Mouse (Mus musculus) brown adipose tissue, adult 24 weeks (tissue): ENCODE data around the gene Ccdc182. TPM values are rescaled to one million over a fixed set of nuclear protein-coding genes. Genes with fewer than 3 reads are reported as not detected.

Experiments used
- H3K27ac ChIP-seq: fragments of 200-500 bp; replicated peaks from 2 replicates; pipeline ENCODE4 v1.5.1; 2012; ENCODE audit warnings: low read depth, mild to moderate bottlenecking, low read length
- H3K4me1 ChIP-seq: fragments of 200-500 bp; 2 replicates; pipeline ENCODE4 v1.6.1; 2012; ENCODE audit warnings: low read length, mixed read lengths; ENCODE audit not compliant: control insufficient read depth, insufficient read depth, insufficient read length
- H3K4me3 ChIP-seq: fragments of 200-500 bp; 2 replicates; pipeline ENCODE4 v1.5.1; 2012; ENCODE audit warnings: low read depth, mild to moderate bottlenecking, low read length, moderate library complexity; ENCODE audit not compliant: insufficient read depth
- polyA plus RNA-seq: library from polyadenylated mRNA; stranded (reverse); fragments of >200 nt; gene quantifications from 2 replicates; pipeline ENCODE4 v1.2.4, GENCODE M21; 2012; ENCODE audit not compliant: missing spikeins, insufficient read depth, insufficient read length

Gene Ccdc182
- polyA plus RNA-seq, 1 experiment = not detected

DNA sequence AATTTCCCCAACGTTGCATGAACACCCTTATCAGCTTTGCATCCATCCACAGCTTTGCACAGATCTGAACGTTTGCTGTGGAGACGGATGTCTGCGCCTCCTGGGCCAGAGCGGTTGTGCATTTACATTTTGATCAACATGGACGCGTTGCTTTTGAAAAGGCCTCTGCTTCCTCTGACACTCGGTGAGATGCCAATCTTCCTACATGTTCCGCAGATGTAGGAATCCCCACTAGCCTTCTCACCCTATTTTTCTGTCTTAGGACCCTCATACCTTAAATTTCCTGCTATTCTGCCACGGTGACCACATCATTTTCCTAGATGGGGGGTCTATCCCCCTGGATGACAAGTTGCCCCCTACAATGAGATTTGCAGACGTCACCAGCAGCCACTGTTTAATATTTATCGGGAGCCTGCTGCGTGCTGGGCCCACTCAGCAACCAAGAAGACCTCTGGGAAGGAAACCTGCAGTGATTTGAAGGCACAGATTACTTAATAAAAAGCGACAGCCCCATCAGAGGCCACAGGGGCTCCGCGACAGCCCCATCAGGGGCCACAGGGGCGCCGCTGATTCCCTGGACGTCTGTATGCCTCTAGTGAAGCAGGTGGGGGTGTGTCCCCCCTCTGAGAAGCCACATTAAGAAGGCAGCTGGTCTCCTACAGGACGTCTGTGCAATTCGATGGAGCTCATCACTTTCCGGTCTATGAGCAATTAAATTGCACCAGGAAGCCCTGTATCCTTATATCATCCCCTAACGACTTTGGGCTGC lies 19.6 kb upstream of the Ccdc182 start:
- no peak overlapping the region for H3K27ac ChIP-seq
- H3K4me3 ChIP-seq = no peak overlapping the region
- H3K4me1 ChIP-seq = no peaks in the 10 kb centered on the region

DNA sequence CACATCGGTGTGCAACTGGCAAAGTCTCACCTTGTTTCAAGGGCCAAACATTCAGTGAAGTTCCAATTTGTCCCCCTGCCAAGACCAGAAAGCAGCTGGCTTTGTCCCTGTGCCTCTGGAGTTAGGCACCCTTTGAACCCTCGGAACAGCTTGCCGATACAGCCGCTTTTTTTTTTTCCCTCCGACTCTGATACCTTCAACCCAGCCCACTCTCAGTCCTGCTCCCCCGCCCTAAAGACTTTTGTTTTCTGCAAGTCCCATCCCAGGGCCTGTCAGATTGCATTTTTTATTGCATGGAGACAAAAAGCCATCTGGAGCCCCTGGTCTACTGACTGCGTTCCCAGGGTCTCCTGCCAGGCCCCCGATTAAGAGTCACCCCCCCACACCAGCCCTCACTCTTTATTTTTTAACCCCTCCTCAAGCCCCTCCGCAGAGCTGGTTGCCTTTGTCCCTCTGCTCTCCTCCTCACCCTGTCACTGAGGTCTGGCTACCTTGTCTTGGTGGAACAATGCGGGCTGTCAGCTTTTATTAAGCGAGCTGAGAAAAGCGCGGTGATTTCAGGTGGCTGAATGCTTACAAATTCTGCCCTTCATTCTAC lies 18.9 kb upstream of the Ccdc182 start:
- Histone ChIP-seq H3K4me1 (no peaks in the 10 kb centered on the region), H3K4me3 (no peak overlapping the region), H3K27ac (no peak overlapping the region)

DNA sequence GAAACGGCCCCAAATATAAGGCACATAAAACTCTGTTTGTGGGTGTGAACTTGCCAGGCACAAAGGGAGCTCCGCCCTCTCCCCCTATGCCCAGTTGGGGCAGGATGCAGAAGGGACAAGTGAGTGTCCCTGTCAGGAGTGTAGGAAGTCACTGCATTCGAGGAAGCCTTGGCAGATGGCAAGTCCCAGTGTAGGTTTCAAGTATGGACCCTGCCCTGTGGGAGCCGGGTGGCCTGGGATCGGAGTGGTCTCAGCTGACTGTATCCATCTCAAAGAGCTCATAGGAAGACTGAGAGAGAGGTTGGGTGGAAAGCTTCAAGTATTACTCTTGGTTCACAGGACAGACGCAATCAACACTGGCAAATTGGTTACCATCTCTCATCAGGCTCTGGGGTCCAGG lies 17.9 kb upstream of the Ccdc182 start:
- no peaks in the 10 kb centered on the region for H3K4me1 ChIP-seq
- H3K4me3 ChIP-seq = no peak overlapping the region
- no peak overlapping the region for H3K27ac ChIP-seq

DNA sequence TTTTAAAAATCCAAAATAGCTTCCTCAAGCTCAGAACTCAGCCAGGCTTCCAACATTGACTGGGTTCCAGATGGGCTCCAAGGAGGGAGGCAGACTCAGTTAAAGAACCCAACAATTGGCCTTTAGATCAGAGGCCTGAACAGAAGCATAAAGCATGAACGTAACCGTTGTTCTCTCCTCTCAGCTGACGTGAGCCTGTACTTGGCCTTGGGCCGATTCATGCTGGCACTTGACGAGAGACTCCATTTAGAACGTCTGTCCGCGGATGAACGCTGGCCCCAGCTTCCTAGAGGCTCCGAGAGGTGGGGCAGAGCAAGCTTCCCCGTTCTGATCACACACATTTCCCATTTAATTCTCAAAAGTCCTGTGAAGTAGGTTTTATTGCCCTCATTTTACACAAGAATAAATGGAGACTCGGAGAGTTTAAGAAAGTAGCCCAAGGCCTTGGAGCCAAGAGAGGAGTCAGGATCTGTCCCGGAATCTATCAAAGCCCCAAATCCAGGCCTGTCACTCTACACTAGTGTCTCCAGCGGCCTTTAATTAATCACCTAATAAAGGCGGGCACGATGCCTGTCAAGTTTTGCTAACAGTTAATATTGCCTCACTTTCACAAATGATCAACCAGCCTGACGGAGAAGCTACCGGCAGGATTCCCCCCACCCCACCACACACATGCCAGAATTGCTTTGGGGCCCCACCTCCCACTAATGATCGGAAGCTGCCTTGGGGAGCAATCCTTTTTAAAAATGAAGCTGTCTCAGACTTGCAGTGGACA lies 17.1 kb upstream of the Ccdc182 start:
- no peak overlapping the region for H3K4me3 ChIP-seq
- H3K27ac ChIP-seq = no peak overlapping the region
- H3K4me1 ChIP-seq = no peaks in the 10 kb centered on the region

DNA sequence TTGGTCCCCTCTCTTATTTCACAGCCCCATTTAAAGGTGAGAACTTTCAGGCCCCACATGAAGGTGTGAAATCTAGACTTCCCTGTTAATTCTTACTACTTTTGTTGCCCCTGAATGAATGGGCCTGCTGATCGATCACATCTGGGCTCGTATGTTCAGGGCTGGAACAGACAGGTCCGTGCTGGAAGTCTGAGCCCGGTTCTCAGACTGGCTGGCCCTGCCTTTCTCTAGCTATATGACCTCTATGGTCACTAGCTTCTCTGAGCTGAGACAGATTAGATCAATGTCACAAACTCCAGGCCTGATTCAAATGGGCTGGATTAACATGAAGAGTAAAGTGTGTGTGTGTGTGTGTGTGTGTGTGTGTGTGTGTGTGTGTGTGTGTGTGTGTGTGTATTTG lies 14.9 kb upstream of the Ccdc182 start:
- Histone ChIP-seq H3K27ac (no peak overlapping the region), H3K4me3 (no peak overlapping the region)

DNA sequence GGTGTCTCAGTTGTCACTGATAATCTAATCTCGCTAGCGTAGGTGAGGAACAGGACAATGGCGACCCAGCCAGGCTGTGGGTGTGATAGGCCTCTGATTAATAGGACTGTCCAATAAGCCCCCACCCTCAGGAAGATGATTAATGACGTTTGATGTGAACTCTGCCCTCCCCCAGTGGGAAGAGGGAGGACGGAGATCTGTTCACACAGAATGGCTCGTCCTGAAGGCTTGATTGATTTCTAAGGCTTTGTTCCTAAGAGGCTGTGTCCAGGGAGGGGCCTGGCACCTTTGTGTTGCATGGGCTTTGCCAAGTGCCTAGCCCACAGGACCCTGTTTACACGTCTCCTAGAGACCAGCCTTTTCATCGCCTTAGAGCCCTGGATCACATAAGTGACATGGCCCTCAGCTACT lies 13.4 kb upstream of the Ccdc182 start:
- H3K27ac ChIP-seq = no peak overlapping the region
- no peaks in the 10 kb centered on the region for H3K4me1 ChIP-seq
- H3K4me3 ChIP-seq = no peak overlapping the region

More for the DNA sequence above, 14.9 kb upstream of the Ccdc182 start:
- H3K4me1 ChIP-seq = no peaks in the 10 kb centered on the region

DNA sequence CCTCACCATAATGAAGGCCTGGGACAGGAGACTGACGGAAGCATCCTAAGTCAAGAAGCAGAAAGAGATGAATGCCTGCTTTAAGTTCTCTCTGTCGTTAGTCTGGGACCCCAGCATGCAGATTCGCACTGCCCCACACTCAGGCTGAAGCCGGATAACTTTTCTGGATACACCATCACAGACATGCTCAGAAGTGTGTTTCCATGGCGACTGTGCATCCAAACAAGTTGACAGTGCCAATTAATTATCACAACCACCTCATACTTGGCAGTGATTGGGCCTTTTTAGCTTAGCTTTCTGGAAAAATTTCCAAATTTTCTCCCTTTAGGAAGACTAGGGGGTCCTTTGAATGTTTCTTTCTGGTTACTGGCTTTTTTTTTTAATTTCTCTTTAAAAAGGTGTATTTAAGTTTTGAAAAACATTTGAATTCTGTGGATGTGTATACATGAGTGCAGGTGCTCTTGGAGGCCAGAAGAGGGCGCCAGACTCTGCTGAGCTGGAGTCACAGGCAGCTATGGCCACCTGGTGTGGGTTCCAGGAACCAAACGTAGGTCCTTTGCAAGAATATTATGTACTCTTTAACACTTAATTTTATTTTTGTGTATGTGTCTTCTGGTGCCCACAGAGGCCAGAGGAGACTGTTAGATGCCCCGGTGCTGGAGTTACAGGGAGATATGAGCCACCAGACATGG lies 12.3 kb upstream of the Ccdc182 start:
- H3K27ac ChIP-seq = no peak overlapping the region
- H3K4me3 ChIP-seq = no peak overlapping the region
- H3K4me1 ChIP-seq = no peaks in the 10 kb centered on the region

DNA sequence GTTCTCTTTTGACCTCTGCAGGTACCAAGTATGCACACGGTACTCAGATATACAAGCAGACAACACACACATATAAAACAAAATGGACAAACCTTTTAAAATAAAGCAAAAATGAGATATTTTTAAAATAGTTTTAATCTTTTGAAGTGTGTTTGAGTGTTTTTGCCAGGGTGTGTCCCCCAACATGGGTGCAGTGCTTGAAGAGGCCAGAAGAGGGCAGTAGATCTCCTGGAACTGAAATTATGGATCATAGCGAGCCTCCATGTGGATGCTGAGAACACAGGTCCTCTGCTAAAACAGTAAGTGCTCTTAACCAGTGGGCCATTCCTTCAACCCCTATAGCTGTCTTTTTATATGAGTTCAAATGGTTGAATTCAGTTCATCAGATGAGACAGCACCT lies 11.3 kb upstream of the Ccdc182 start:
- no peaks in the 10 kb centered on the region for H3K4me1 ChIP-seq
- H3K4me3 ChIP-seq = no peak overlapping the region
- no peak overlapping the region for H3K27ac ChIP-seq

DNA sequence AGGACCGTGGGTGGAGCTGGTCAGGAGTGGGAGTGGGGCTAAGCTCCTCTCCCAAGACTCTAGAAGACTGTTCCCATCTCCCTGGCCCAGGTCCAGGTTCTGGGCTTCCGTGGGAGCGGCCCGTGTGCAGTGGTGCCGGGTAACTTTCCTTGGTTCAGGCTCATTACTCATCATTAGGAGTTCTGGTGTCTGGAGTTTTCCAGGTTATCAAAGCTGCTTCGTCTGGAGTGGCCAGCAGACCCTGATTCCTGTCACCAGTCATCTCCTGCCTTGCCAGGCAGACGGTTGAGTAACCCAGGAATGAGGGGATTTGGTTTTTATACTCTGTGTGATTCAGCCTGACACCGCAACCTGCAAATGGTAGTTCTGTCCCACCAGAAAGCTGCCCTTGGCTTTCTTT lies 7.8 kb upstream of the Ccdc182 start:
- Histone ChIP-seq H3K4me1 (no peaks in the 10 kb centered on the region), H3K27ac (no peak overlapping the region), H3K4me3 (no peak overlapping the region)

DNA sequence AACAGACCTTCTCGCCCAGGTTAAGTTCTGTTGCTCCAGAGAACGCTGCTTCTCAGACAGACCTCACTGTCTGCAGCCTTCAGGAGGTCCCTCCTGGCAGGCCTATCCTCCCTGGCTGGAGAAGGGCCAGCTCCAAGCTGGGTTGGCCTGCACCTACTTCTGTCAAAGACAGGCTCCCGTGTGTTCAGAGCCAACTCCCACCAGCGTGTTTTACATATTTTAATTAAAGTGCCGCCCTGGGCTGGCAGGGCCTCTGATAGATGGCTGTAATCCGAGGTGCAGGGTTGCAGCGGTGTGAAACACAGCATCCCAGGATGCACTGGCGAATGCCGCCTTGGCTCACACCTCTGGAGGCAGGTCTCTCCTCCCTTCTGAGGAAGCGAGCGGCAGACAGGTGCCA lies 5.5 kb upstream of the Ccdc182 start:
- no peaks in the 10 kb centered on the region for H3K4me1 ChIP-seq

DNA sequence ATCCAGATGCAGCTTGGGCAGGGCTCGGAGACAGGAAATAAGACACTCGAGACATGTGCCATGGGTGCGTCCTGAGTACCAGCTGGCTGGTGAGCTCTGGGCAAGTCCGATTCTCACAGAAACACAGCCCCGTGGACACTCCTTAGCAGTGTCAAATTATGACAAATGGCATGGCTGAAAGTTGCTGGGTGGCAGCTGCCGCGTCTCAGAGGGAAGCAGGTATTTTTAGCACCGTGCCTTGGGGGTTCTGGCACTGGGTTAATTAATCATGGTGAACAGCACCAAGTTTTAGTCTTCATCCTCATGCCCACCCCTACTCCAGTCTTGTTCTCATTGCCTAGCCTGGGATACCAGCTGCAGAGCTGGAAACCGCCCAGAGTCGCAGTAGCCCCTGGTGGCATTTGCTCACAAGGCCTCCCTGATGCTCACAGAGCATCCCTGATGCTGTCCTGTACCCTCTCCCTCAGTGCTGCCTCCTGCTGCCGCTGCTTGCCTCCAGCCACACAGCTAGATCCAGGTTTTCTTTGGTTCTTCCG lies 5.0 kb upstream of the Ccdc182 start:
- no peaks in the 10 kb centered on the region for H3K4me1 ChIP-seq
- no peak overlapping the region for H3K27ac ChIP-seq
- no peak overlapping the region for H3K4me3 ChIP-seq

More for the DNA sequence above, 5.5 kb upstream of the Ccdc182 start:
- Histone ChIP-seq H3K27ac (no peak overlapping the region), H3K4me3 (no peak overlapping the region)

DNA sequence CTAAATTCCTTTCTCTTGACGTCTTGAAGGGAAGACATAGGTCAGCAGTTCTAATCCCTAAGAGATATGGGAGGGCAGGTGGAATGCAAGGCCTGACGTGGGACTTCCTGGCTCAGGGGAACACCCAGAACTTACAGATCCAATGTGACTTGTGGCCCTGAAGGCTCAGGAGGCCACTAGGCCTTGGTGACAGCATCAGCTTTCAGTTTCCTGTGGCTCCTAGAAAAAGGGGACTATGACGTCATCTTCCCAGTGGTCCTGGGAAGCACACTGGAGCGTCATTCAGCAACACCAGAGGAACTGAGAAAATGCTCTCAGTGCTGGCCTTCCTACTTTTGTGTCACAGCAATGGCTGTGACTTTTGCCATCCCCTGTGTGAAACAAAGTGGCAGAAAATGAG lies 2.6 kb upstream of the Ccdc182 start:
- no peak overlapping the region for H3K27ac ChIP-seq
- H3K4me3 ChIP-seq = no peak overlapping the region
- H3K4me1 ChIP-seq = no peaks in the 10 kb centered on the region

DNA sequence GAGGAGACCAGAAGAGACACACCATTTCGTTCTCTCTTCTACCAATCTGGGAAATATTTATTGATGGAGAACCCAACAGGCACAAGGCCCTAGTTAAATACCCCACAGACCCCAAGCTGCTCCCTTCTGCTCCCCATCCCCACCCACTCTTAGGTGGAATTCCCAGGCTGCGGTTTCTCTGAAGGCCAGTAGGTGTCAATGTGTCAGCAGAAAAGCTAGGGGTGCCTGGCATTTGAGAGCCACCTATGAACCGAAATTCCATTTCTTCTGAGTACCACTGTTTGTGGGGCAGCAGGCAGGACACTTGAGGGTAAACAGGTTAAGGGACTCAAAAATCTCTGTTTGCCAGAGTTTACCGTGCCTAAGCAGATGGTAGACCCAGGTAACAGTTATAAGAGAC lies 2.2 kb upstream of the Ccdc182 start:
- H3K4me1 ChIP-seq = no peaks in the 10 kb centered on the region
- no peak overlapping the region for H3K4me3 ChIP-seq
- H3K27ac ChIP-seq = no peak overlapping the region

DNA sequence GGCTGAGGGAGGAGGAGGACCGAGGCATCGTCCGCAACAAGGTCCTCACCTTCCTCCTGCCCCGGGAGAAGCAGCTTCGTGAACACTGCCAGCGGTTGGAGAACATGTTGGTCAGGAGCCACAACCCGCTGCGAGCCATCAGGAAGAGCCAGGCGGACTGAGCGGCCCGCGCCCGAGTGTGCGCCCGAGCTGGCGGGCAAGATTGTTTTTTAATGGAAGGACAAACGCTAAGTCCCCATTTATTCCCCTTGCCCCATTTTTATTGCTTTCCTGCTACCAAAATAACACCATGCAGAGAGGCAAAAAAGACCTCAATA lies 494 bp downstream of the Ccdc182 start:
- H3K27ac ChIP-seq = no peak overlapping the region
- H3K4me3 ChIP-seq = no peak overlapping the region
- no peaks in the 10 kb centered on the region for H3K4me1 ChIP-seq

DNA sequence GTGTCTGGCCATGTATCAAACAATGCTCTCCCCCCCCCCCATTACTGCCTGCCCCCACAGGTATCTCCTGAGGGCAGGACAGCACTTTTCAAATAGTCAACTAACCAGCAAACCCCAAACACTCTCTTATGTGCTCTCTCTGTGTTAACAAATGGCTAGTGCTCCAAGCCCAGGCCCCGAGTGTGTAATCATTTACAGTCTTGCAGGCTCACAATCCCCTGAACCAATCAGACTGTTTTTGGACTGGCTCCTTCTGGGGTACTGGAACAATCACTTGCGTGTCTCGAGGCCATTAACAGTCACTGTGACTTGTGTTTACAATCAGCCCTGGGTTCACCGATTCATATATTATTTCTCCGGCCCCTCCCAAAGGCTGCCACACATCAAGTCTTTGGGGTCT lies 1.4 kb downstream of the Ccdc182 start:
- Histone ChIP-seq H3K4me1 (no peaks in the 10 kb centered on the region), H3K4me3 (no peak overlapping the region), H3K27ac (no peak overlapping the region)
